Mouse (Mus musculus) inflammation-experienced regulatory T-cells (primary cell): ENCODE results near the gene Coq5. TPM values are rescaled to one million over a fixed set of nuclear protein-coding genes. Genes with fewer than 3 reads are reported as not detected.

Experiments
- polyA plus RNA-seq, 2 experiments: library from polyadenylated mRNA; unstranded; fragments of 100-300 nt; shearing (Covaris generic); gene quantifications; one replicate each; pipeline ENCODE4 v1.2.1; 2017

Gene Coq5
- polyA plus RNA-seq = 10 to 100 TPM; 41.6 to 49.5 TPM

GRCm38 (mm10) chr5:115279226-115280049 lies at the start of gene Coq5:
Gene Coq5 (plus strand): TSS chr5:115279666.

DNA sequence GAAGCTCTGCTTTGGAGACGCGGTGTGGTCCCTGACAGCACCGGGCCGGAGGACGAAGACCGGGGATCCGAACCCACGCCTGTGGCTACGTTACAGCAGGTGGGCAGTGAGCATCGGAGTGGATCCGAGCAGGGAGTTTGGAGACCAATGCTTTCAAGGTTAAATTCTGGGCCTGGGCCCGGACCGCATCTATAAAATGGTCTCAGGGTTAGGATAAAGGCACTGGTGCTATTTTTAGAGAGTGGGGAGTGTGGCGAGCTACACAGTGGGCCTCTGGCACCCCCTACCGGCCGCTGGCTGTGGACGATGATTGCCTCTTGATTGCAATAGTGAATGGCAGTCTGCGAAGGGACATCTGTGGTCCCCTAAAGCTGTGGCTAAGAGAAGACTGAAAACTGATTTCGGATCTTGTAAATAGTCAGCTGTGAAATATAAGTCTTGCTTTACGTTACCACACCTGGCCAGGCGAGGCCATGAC lies 43.6 kb upstream of the Coq5 start, which contains the start of gene Pop5:
Pop5 (plus strand) TSS at position 51 of the 478 bp plus-strand sequence.

DNA sequence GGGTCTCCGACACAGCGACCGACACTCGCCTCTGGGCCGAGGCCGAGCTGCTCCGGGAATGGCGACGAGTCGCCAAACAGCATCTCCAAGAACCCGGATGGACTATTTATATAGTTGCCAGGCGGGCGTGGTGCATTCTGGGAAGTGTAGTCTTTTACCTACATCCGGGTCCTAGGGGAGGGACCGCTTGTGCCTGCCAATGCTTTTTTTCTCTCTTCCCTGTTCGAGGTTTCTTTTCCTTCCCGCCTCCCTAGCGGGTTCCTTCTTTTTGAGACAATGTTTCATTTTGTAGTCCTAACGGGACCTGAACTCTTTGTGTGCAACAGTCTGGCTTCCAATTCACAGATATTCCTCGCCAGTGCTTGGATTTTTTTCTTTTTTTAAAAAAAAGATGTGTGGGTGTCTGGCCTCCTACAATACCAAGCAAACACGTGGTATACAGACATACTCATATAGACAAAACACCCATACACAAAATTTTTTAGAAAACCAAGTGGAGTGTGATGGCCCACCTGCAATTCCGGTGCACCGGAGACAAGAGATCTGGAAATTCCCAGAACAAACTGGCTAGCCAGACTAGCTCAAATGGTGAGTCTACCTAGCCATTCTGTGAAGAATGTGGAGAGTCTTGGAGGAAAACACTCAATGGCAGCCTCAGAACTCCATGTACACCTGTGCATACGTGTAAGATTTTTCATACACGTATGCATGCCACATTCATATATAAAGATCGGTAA lies 6.5 kb upstream of the Coq5 start, which contains the start of gene Rnf10:
Rnf10 (minus strand) TSS at position 87 of the 737 bp plus-strand sequence.

DNA sequence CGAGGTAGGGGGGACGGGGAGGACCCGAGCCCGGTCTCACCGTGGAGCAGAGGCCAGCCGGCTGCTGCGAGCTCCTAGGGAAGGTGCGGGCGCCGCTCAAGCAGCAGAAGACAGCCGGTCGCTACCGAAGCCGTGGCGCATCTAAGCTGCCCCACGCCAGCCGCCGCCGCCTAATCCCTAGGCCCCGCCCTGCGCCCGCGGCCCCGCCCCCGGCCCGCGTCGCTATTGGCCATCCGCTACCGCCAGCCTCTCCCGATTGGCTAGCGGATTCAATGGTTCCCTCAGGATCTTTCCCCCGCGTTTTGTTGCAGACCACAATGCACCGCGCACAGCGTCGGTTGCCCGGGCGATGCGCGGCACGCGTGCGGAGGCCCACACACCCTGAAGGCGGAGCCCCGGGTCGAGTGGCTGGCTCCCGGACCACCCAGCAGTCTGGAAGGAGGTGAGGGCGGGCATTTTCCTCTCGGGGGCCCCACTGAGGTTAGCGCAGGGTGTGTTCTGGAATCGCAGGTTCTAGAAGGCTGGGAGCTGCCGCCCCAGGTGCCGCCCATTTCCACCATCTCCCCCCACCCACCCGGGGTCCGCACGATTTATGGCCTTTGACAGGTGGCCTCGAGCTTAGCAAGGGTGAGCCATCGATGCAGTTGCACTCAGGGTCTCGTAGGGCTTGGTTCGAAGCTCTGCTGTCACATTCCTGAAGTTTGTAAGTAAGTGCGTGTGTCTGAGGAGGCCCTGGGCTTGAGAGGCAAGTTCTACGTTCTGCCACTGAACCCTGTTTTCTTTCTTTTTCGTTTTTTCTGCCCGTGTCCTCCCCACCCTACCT lies 21.5 kb downstream of the Coq5 start, which contains the start of gene Dynll1:
Dynll1 (minus strand) TSS at position 208 of the 823 bp plus-strand sequence.

DNA sequence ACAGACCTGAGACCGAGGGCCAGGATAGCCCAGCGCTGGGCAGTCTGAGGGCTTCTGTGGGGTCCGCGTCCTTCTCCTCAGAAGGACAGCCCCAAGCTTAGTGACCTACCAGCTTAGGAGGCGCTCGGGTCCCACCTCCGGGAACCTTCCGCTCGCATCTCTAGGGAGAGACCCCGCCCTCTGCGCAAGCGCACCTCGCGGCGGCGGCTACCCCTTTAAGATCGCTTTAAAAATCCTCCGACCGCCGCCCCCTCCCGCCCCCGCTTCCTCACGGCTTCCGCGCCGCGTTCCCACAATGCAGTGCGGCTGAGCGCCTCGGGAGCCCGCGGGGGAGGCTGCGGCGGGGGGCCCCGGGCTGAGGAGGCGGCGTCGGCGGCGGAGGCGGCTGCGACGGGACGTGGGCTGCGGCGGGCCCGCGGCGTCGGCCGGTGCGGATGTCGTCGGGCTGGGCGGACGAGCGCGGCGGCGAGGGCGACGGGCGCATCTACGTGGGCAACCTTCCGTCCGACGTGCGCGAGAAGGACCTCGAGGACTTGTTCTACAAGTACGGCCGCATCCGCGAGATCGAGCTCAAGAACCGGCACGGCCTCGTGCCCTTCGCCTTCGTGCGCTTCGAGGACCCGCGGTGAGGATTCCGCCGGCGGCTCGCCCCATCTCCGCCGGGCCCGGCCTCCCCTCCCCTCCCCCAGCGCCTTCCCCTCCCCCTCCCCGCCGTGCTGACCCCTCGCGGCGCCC lies 47.6 kb downstream of the Coq5 start, which contains the start of gene Srsf9:
Srsf9 (plus strand) TSS at position 303 of the 735 bp plus-strand sequence.

GRCm38 (mm10) chr5:115340577-115341313 lies 61.3 kb downstream of the Coq5 start, which contains the start of the genes Gatc and Triap1:
Gene Gatc (minus strand): TSS chr5:115341178.
Gene Triap1 (plus strand): TSS chr5:115341225.

Other genes starting within 250 kb of the Coq5 start
- gene Gm10401, start 181.4 kb upstream of the Coq5 start, polyA plus RNA-seq = 1 to 10 TPM in 1 of 2 experiments, not detected in 1; 4.3 TPM
- 10 to 100 TPM; 29.1 to 35.3 TPM for gene Acads, start 160.3 kb upstream of the Coq5 start, polyA plus RNA-seq
- 10 to 100 TPM; 55.6 to 59.5 TPM for gene Unc119b, start 144.7 kb upstream of the Coq5 start, polyA plus RNA-seq
- gene Mlec, start 121.5 kb upstream of the Coq5 start, polyA plus RNA-seq = 10 to 100 TPM; 79.0 to 95.9 TPM
- not detected for gene Cabp1, start 85.3 kb upstream of the Coq5 start, polyA plus RNA-seq
- 100 to 1,000 TPM; 180 to 186 TPM for gene Pop5, start 43.8 kb upstream of the Coq5 start, polyA plus RNA-seq
- gene Rnf10, start 6.8 kb upstream of the Coq5 start, polyA plus RNA-seq = 100 to 1,000 TPM; 122 to 124 TPM
- 100 to 1,000 TPM; 508 to 740 TPM for gene Dynll1, start 21.3 kb downstream of the Coq5 start, polyA plus RNA-seq
- 100 to 1,000 TPM; 121 to 126 TPM for gene Srsf9, start 47.5 kb downstream of the Coq5 start, polyA plus RNA-seq
- 10 to 100 TPM; 23.4 to 25.1 TPM for gene Gatc, start 61.5 kb downstream of the Coq5 start, polyA plus RNA-seq
- 10 to 100 TPM; 47.3 to 52.3 TPM for gene Triap1, start 61.6 kb downstream of the Coq5 start, polyA plus RNA-seq
- gene Cox6a1, start 69.3 kb downstream of the Coq5 start, polyA plus RNA-seq = 100 to 1,000 TPM; 460 to 511 TPM
- gene Msi1, start 149.9 kb downstream of the Coq5 start, polyA plus RNA-seq = 1 to 10 TPM in 1 of 2 experiments, under 1 TPM in 1; 0.24 to 1.0 TPM
- gene Pla2g1b, start 186.6 kb downstream of the Coq5 start, polyA plus RNA-seq = not detected
- 10 to 100 TPM in 1 of 2 experiments, 1 to 10 TPM in 1; 8.6 to 18.7 TPM for gene Sirt4, start 205.1 kb downstream of the Coq5 start, polyA plus RNA-seq
- gene Pxn, start 227.0 kb downstream of the Coq5 start, polyA plus RNA-seq = 10 to 100 TPM; 50.1 to 57.5 TPM